Mouse (Mus musculus): ENCODE data around the gene Gli1. TPM values are rescaled to one million over a fixed set of nuclear protein-coding genes. Genes with fewer than 3 reads are reported as not detected.

The Gli1 gene
- polyA plus RNA-seq (2017; shearing (Covaris generic)): 0.42 TPM

DNA sequence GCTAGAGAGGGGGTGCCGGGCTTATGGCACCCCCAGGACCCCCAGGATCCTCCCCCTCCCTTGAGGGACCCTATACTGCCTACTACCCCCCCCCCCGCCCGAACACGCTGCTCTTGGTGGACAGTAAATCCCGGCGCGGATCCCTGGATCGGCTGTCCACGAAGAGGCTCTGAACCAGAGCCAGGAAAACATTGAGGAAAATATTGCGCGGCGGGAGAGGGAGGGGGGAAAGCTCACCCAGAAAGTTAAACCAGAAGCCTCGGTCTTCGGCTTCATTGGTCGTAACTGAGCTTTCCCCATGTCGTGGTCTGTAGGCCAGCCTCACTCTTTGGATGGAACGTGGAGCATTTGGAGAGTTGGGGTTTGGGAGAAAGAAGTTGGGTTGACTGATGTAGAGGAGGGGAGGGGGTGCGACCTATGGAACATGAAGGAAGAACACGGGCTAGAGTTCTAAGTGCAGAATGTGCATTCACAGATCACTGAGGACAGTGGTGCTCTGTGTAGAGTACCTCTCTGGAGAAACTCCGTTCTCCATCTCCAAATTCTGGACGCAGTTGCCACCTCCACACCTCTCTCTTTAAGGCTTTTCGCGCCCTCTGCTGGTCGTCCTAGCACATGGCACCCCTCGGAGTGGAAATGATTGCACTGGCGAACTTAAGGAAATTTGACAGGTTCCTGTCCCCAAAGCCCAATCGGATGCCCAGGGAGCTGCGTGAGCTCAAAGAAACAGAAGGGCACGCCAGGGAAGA lies at the start of gene Gli1:
Gene Gli1 (minus strand): TSS at position 84 of the 749 bp plus-strand sequence.

DNA sequence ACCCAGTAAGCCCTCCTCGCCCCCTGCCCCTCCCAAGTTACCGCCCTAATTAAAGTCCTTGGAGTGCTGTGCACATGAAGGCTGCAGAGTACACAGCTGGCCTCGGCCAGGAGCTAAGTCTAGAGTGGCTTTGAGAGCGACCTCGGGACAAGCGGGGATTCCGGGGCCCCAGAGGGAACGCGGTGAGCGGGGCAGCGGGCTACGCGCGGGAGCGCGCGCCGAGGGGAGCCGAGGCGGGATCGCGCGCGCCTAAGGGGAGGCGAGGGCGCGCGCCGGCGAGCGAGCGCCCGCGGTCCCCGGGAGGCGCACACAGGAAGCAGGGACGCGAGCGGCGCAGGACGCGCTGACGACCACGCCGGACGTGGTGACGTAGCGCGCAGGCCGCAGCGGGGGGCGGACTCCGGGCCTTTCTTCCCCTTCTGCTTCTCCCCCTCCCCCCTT lies 38.5 kb upstream of the Gli1 start, which contains the start of gene R3hdm2:
Gene R3hdm2 (plus strand): TSS at position 77 of the 441 bp plus-strand sequence.

DNA sequence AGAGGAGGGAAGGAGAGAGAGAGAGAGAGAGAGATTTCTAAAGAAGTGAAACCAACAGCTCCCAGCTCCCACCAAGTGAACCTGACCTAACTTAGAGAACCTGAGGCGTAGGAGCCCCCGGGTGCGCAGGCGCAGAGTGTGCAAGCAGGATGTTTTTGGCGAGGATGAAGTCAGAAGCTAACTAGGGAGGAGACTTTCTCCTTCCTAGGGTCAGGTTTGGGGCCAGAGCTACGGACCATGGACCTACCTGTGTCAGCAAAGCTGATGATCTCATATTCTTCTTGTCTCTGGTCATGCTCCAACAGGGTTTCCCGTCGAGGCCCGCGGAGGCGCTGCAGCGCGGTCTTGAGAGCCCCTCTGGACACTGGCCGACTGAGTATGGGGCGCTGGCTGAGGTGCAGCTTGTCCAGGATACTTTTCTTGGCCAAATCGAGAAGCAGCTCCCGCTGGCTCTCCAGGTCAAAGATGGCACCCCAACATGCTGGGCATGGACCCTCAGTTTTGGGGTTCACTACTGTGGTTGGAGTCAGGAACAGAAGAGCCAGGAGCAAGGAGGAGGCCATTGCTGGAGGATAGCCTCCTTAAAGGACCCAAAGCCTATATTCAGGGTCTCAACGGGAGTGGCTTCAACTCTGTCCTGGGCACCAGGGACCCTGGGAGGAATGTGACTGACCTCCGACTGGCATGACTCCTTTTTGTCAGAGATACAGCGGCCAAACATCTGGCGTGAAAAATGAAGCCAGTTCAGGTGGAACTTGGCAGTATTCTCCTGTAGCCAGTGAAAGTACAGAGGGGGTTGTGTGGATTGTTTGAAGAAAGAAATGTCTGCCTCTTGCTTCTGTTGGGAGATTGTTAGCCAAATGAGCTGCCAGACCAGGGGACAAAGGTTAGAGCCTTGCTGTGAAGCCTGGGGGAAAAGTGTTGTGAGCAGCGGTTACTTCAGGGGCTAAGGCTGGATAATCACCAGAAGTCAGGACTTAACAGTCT lies 28.4 kb upstream of the Gli1 start, which contains the start of gene Inhbc:
Gene Inhbc (minus strand): TSS at position 598 of the 987 bp plus-strand sequence.

DNA sequence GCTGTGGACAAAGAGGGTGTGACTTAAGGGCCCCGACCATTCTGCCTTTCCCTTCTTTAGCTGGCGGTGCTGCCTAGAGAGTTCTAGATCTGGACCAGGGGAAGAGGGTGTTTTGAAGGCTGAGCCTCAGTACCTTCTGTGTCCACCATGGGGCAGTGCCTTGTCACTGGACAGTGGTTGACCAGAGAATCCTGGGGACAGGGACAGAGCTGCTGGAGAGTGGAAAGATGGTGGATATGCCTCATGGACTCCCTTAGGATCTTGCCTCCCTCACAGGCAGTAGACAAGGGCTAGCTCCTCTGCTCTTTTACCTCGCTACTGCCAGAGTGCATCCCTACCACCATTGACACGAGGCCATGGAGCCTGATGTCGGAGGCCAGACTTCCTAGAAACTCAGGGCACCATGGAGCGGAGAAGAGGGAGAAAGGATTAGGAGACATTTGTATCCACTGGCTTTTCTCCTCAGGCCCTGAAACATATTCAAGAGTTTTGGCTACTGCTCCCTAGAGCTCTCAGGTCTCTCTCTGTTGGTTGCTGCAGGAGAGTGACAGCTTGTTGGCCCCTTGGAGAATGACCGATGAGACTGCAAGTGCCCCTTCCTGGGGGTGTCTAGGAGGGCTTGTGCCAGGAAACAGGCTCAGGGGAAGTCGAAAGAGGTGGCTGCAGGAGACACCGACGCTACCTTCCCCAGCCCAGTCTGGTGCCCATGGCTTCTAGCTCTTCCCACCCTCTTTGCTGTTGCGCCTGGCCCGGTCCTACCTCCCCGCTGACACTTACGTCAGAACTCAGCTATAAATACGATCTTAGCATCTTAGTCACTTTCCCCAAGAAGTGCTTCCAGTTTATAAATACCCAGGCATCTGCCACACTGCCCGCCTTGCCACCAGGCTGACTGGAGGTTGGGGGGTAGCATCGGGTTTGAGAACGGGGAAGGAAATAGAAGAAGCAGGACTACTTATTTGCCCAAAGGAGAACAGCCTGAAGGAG lies 12.4 kb upstream of the Gli1 start, which contains the start of gene Inhbe:
Gene Inhbe (minus strand): TSS at position 503 of the 987 bp plus-strand sequence.

DNA sequence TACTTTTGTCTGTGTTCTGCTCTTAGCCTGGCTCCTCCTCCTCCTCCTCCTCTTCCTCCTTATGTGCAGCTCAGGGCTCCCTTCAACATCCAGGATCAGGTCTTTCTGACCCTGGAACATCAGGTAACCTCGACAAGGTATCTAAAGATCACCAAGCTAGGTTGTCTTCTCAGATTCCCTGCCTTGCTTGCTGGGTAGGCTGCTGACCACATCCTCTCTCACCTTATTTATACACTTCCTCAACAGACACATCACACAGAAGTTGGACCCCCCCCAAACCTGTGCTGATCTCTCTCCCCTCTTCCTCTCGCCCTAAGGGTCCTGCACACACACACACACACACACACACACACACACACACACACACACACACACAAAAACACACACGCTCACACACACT lies 20.2 kb downstream of the Gli1 start, which contains the start of gene Arhgap9:
Gene Arhgap9 (plus strand): TSS at position 344 of the 400 bp plus-strand sequence.

DNA sequence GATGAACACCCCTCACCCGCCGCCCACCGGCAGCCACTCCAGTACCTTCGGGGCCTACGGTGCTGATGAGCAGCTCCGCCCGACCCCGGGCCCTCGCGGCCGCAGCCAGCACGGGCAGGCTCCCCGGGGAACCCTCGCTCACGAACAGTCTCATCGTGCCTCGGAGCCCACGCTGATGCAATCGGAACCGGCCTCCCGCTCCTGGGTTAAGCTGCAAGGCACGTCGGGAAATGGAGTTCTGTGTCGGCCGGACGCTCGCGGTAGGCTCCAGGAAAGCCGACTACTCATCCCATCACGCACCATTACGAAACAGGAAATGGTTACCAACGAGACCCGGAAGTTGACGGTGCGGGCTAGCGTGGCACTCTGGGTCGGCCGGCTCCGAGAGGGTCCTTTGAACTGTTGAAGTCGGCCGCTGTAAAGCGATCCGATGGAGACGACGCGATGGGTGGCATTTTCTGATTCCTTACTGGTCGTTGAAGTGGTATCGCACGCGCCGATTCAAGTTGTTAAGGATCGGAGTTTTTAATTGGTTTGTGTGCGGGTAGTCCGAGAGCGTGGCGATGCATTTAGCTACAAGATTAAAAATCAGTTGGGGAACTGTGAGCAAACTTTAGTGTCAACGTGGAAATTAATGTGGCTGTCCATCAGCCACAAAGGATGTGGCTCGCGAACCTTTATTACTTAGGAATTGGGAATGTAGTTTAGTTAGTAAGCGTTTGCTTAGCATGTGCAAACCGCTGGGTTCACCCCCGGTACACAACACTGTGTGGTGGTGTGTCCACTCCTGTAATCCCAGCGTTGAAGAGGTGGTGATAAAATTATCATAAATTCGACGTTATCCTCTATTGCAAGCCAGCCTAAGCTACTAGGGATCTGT lies 30.1 kb downstream of the Gli1 start, which contains the start of gene Mars:
Gene Mars (minus strand): TSS at position 311 of the 880 bp plus-strand sequence.

DNA sequence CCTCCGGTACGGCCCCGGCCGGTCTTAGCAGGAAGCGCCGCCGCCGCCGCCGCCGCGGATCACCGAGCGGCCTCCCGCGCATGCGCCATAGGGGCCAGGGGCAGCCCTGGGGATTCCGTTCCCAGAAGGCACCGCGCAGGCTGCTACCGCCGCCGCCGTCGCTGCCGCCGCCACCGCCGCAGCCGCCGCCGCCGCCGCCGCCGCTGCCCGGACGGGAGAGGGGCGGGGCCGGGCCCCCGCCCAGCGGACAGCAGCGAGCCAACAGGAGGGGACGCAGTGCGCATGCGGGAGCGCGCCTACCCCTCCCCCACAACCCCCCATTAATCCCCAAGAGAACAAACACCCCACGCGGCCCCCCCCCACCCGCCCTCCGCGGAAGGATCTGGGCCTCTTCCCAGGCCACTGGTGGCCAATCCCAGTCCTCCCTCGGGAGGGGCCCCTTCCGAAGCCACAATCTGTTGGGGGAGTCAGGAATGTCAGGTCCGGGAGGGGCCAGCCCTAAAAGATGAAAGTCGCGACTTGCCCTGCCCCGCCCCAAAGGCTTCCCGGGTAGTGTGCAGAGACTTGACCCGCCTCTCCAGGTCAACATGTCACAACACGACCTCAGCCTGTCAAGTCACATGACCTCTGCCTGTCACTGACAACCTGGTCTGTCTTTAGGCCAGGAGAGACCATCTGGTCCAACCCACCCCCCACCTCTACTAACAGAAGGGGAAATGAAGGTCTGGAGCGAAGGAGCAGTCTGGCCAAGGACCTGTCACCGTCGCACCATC lies 52.8 kb downstream of the Gli1 start, which contains the start of gene Mbd6:
Gene Mbd6 (minus strand): TSS at position 219 of the 773 bp plus-strand sequence.

Other genes with a start within 250 kb of the Gli1 start
- gene Os9, start 220.8 kb downstream of the Gli1 start, polyA plus RNA-seq (2017; shearing (Covaris generic)): 205 TPM
- gene B4galnt1, start 176.7 kb downstream of the Gli1 start, polyA plus RNA-seq (2017; shearing (Covaris generic)): 571 TPM
- 7.1 TPM for gene Slc26a10, start 161.3 kb downstream of the Gli1 start, polyA plus RNA-seq (2017; shearing (Covaris generic))
- gene Arhgef25, start 151.9 kb downstream of the Gli1 start, polyA plus RNA-seq (2017; shearing (Covaris generic)): not detected
- 130 TPM for gene Dtx3, start 146.2 kb downstream of the Gli1 start, polyA plus RNA-seq (2017; shearing (Covaris generic))
- 45.1 TPM for gene Pip4k2c, start 130.4 kb downstream of the Gli1 start, polyA plus RNA-seq (2017; shearing (Covaris generic))
- 0.45 TPM for gene Kif5a, start 78.6 kb downstream of the Gli1 start, polyA plus RNA-seq (2017; shearing (Covaris generic))
- gene Dctn2, start 75.6 kb downstream of the Gli1 start, polyA plus RNA-seq (2017; shearing (Covaris generic)): 136 TPM
- 8.3 TPM for gene Mbd6, start 53.0 kb downstream of the Gli1 start, polyA plus RNA-seq (2017; shearing (Covaris generic))
- gene Mars, start 30.2 kb downstream of the Gli1 start, polyA plus RNA-seq (2017; shearing (Covaris generic)): 86.1 TPM
- gene Arhgap9, start 20.0 kb downstream of the Gli1 start, polyA plus RNA-seq (2017; shearing (Covaris generic)): 101 TPM
- not detected for gene Inhbe, start 12.4 kb upstream of the Gli1 start, polyA plus RNA-seq (2017; shearing (Covaris generic))
- gene Inhbc, start 28.5 kb upstream of the Gli1 start, polyA plus RNA-seq (2017; shearing (Covaris generic)): not detected
- gene R3hdm2, start 38.4 kb upstream of the Gli1 start, polyA plus RNA-seq (2017; shearing (Covaris generic)): 11.4 TPM
- gene Stac3, start 159.7 kb upstream of the Gli1 start, polyA plus RNA-seq (2017; shearing (Covaris generic)): 0.47 TPM
- gene Ndufa4l2, start 173.0 kb upstream of the Gli1 start, polyA plus RNA-seq (2017; shearing (Covaris generic)): not detected
- 106 TPM for gene Shmt2, start 180.5 kb upstream of the Gli1 start, polyA plus RNA-seq (2017; shearing (Covaris generic))
- not detected for gene Nxph4, start 192.6 kb upstream of the Gli1 start, polyA plus RNA-seq (2017; shearing (Covaris generic))